Mouse (Mus musculus): ENCODE results near the gene Cmss1. TPM values are rescaled to one million over a fixed set of nuclear protein-coding genes. Genes with fewer than 3 reads are reported as not detected.

Gene Cmss1
- polyA plus RNA-seq, 1 experiment from 2014 or later, result 18.6 TPM

DNA sequence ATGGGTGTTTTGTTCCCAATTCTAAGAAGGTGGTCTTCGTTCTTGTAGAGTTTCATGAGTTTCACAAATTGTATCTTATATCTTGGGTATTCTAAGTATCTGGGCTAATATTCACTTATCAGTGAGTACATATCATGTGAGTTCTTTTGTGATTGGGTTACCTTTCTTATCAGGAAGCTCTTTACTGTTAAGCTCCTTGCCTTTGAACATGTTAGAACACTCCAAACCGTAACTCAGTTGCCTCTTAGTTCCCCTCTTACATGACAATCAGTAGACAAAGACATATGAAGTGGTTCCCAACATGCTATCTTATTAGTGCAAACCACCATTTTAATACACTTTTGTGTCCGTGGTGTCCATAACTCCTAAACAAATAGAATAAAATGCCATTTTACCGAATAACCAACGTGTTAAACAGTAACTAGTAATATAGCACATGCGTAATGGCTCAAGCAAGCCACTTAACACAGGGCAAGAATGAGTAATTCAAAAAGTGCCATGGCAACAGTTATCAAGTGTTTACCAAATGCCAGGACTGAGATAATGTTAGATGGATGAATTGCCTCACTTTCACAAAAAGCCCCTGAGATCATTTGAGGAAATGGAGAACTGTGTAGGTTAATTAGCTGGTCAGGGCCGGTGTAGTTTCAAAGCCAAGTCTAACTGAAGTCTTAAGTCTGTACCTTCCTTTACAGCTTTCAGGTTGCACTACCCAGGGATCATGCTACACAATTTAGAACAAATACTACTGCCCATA lies 37.8 kb downstream of the Cmss1 start:
- no peak overlapping the region for H3K4me2 ChIP-seq (ENCODE audit: low read depth, low read length)
- H3K4me1 ChIP-seq (ENCODE audit: control insufficient read depth, low read depth, low read length), result no peaks in the 10 kb centered on the region
- no peak for ATAC-seq (ENCODE audit: low read depth)
- no peak overlapping the region for H3K4me3 ChIP-seq (ENCODE audit: low read depth, low read length)
- H3K27me3 ChIP-seq (ENCODE audit: control insufficient read depth, insufficient read depth, low read depth, low read length), result no peaks in the 10 kb centered on the region
- no peaks in the 10 kb centered on the region for H3K9me3 ChIP-seq (replicated peaks; ENCODE audit: control insufficient read depth, low read length)
- no peak overlapping the region for H3K9ac ChIP-seq (ENCODE audit: low read depth, low read length)
- H3K27ac ChIP-seq (ENCODE audit: low read length), result no peak overlapping the region
- 69% methylated on average over 7 of the region's 7 CpGs for WGBS (ENCODE audit: insufficient replicate concordance)
- no peaks in the 10 kb centered on the region for H3K36me3 ChIP-seq (ENCODE audit: control insufficient read depth, insufficient read depth)

DNA sequence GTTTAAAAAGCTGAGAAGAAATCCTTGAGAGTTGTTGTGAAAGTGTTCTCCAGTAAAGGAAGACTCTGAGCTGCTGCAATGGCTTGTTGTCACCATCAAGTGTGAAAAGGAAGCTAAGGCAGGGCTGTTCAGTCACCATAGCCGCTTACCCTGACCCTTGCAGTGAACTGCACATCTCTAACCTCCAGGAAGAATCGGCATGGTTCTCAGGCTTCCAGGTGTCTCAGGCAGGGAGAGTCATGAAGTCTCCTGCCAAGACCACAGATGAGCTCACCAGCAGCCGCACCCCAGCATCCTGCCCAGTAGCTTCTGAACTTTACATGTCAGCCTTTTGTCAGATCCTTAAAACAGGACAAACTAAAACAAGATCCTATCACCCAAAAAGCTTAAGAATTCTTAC lies 40.4 kb downstream of the Cmss1 start:
- no peak for ATAC-seq (ENCODE audit: low read depth)
- H3K4me3 ChIP-seq (ENCODE audit: low read depth, low read length), result no peak overlapping the region
- H3K4me1 ChIP-seq (ENCODE audit: control insufficient read depth, low read depth, low read length), result no peaks in the 10 kb centered on the region
- H3K27me3 ChIP-seq (ENCODE audit: control insufficient read depth, insufficient read depth, low read depth, low read length), result no peaks in the 10 kb centered on the region
- H3K27ac ChIP-seq (ENCODE audit: low read length), result no peak overlapping the region
- H3K9me3 ChIP-seq (replicated peaks; ENCODE audit: control insufficient read depth, low read length), result no peaks in the 10 kb centered on the region
- no peaks in the 10 kb centered on the region for H3K36me3 ChIP-seq (ENCODE audit: control insufficient read depth, insufficient read depth)
- H3K9ac ChIP-seq (ENCODE audit: low read depth, low read length), result no peak overlapping the region
- no peak overlapping the region for H3K4me2 ChIP-seq (ENCODE audit: low read depth, low read length)
- WGBS (ENCODE audit: insufficient replicate concordance), result 78% methylated on average over 3 of the region's 3 CpGs

DNA sequence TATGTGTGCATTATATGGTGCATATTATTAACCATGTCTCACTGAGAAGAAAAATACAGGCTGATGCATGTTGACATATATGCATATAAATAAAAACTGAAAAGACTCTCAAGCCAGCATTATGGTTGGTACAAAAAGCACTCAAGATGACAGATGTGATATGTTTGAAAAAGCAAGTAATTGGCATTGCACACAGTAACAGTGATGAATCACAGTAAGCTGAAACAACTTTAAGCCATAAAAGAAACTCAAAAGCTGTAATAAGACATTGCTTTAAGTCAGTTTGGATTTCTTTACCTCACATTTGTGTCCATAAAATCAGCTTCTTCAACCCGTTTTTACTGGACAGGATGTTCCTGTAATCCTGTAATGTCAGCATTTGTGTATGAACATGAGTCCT lies 41.9 kb downstream of the Cmss1 start:
- Histone ChIP-seq H3K4me2 (ENCODE audit: low read depth, low read length) (no peak overlapping the region), H3K9me3 (replicated peaks; ENCODE audit: control insufficient read depth, low read length) (no peaks in the 10 kb centered on the region), H3K4me3 (ENCODE audit: low read depth, low read length) (no peak overlapping the region), H3K9ac (ENCODE audit: low read depth, low read length) (no peak overlapping the region), H3K27me3 (ENCODE audit: control insufficient read depth, insufficient read depth, low read depth, low read length) (no peaks in the 10 kb centered on the region), H3K36me3 (ENCODE audit: control insufficient read depth, insufficient read depth) (no peaks in the 10 kb centered on the region), H3K4me1 (ENCODE audit: control insufficient read depth, low read depth, low read length) (no peaks in the 10 kb centered on the region), H3K27ac (ENCODE audit: low read length) (no peak overlapping the region)
- whole genome bisulfite sequencing (ENCODE audit: insufficient replicate concordance), result 36% methylated on average over 1 of the region's 1 CpGs
- ATAC-seq (ENCODE audit: low read depth), result no peak

DNA sequence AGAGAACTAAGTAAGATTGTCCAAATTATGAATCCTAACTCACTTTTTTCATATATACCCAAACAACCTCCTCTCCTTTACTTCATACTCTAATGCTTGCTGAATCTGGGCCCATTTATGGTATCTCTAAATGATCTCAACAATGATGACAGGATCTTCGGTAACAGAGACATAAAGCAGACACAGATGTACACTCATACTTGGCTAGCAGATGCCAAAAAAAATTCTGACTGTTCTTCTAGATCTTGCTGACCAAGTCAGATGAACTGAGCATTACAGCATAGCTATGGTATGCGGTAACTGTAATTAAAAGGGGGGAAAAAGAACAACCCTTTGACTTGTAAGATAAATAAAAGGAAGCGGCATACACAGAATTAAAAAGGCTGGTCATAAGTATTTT lies 43.2 kb downstream of the Cmss1 start:
- no peak for ATAC-seq (ENCODE audit: low read depth)
- 78% methylated on average over 3 of the region's 3 CpGs for WGBS (ENCODE audit: insufficient replicate concordance)
- no peak overlapping the region for H3K9ac ChIP-seq (ENCODE audit: low read depth, low read length)
- H3K27me3 ChIP-seq (ENCODE audit: control insufficient read depth, insufficient read depth, low read depth, low read length), result no peaks in the 10 kb centered on the region
- H3K9me3 ChIP-seq (replicated peaks; ENCODE audit: control insufficient read depth, low read length), result no peaks in the 10 kb centered on the region
- no peak overlapping the region for H3K4me3 ChIP-seq (ENCODE audit: low read depth, low read length)
- no peak overlapping the region for H3K27ac ChIP-seq (ENCODE audit: low read length)
- H3K4me1 ChIP-seq (ENCODE audit: control insufficient read depth, low read depth, low read length), result no peaks in the 10 kb centered on the region
- no peaks in the 10 kb centered on the region for H3K36me3 ChIP-seq (ENCODE audit: control insufficient read depth, insufficient read depth)
- no peak overlapping the region for H3K4me2 ChIP-seq (ENCODE audit: low read depth, low read length)

DNA sequence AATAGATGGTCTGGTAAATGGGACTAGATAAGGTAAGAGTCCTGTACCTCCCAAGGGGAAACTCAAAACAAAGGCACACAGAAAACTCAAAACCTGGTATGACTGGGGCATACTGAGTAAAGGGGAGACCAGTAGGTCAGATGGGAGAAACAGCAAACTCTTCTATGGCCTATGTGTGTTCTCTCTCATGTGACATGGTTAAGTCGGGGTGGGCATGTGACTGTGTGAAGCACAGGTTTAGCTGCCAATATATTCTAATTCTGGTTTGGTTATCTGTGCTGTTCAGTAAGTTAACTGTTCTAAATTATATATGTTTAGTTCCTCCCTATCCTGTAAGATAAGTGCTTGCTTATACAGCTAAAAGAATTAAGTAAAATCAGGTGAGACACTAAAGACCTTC lies 46.5 kb downstream of the Cmss1 start:
- H3K9me3 ChIP-seq (replicated peaks; ENCODE audit: control insufficient read depth, low read length), result no peaks in the 10 kb centered on the region
- 58% methylated on average over 1 of the region's 1 CpGs for WGBS (ENCODE audit: insufficient replicate concordance)

DNA sequence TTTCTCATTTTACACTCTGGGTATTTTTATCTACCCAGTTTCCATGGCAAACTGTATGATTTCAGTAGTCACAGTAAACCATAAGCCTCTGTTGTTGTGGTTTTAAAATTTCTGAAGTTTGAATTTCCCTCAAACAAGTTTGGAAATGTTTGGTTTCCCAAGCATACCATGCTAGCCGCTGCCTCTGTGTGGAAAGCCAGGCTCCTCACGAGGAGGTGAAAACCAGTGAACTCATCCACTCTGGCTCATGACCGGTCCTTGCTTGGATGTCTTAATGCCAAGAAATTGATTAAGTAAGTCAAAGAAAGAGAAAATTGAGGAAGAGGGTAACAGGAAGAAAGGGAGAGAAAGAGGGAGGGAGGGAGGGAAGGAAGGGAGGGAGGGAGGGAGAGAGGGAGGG lies 48.4 kb downstream of the Cmss1 start:
- Histone ChIP-seq H3K4me3 (ENCODE audit: low read depth, low read length) (no peak overlapping the region), H3K9me3 (replicated peaks; ENCODE audit: control insufficient read depth, low read length) (no peaks in the 10 kb centered on the region), H3K9ac (ENCODE audit: low read depth, low read length) (no peak overlapping the region), H3K36me3 (ENCODE audit: control insufficient read depth, insufficient read depth) (no peaks in the 10 kb centered on the region), H3K27ac (ENCODE audit: low read length) (no peak overlapping the region), H3K4me1 (ENCODE audit: control insufficient read depth, low read depth, low read length) (no peaks in the 10 kb centered on the region), H3K4me2 (ENCODE audit: low read depth, low read length) (no peak overlapping the region), H3K27me3 (ENCODE audit: control insufficient read depth, insufficient read depth, low read depth, low read length) (no peaks in the 10 kb centered on the region)
- 74% methylated on average over 3 of the region's 3 CpGs for WGBS (ENCODE audit: insufficient replicate concordance)
- ATAC-seq (ENCODE audit: low read depth), result no peak

More for the DNA sequence above, 46.5 kb downstream of the Cmss1 start:
- no peak overlapping the region for H3K9ac ChIP-seq (ENCODE audit: low read depth, low read length)
- H3K36me3 ChIP-seq (ENCODE audit: control insufficient read depth, insufficient read depth), result no peaks in the 10 kb centered on the region
- H3K4me3 ChIP-seq (ENCODE audit: low read depth, low read length), result no peak overlapping the region
- no peak overlapping the region for H3K4me2 ChIP-seq (ENCODE audit: low read depth, low read length)
- no peaks in the 10 kb centered on the region for H3K27me3 ChIP-seq (ENCODE audit: control insufficient read depth, insufficient read depth, low read depth, low read length)
- no peak overlapping the region for H3K27ac ChIP-seq (ENCODE audit: low read length)
- ATAC-seq (ENCODE audit: low read depth), result no peak
- no peaks in the 10 kb centered on the region for H3K4me1 ChIP-seq (ENCODE audit: control insufficient read depth, low read depth, low read length)

DNA sequence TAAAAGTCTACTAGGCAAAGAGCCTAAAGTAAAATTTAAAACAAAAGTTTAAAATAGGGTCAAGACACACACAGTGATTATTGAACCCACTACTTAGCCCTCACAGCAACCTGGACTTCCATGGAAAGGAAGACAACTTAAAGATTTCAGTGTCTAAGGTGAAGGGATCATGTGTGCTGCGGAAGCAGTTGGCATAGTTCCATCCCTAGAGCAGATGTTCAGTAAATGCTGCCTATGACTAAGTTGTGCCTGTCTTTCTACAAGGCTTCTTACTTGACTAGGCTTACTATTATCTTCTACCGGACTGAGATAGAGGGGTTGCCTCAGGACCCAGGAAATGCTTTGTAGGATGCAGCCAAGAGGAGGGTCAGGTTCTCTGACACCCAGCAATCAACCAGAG lies 50.4 kb downstream of the Cmss1 start:
- Histone ChIP-seq H3K4me2 (ENCODE audit: low read depth, low read length) (no peak overlapping the region), H3K36me3 (ENCODE audit: control insufficient read depth, insufficient read depth) (no peaks in the 10 kb centered on the region), H3K9ac (ENCODE audit: low read depth, low read length) (no peak overlapping the region), H3K27me3 (ENCODE audit: control insufficient read depth, insufficient read depth, low read depth, low read length) (no peaks in the 10 kb centered on the region), H3K4me3 (ENCODE audit: low read depth, low read length) (no peak overlapping the region), H3K9me3 (replicated peaks; ENCODE audit: control insufficient read depth, low read length) (no peaks in the 10 kb centered on the region), H3K27ac (ENCODE audit: low read length) (no peak overlapping the region), H3K4me1 (ENCODE audit: control insufficient read depth, low read depth, low read length) (no peaks in the 10 kb centered on the region)
- 60% methylated on average over 2 of the region's 2 CpGs for WGBS (ENCODE audit: insufficient replicate concordance)
- no peak for ATAC-seq (ENCODE audit: low read depth)

DNA sequence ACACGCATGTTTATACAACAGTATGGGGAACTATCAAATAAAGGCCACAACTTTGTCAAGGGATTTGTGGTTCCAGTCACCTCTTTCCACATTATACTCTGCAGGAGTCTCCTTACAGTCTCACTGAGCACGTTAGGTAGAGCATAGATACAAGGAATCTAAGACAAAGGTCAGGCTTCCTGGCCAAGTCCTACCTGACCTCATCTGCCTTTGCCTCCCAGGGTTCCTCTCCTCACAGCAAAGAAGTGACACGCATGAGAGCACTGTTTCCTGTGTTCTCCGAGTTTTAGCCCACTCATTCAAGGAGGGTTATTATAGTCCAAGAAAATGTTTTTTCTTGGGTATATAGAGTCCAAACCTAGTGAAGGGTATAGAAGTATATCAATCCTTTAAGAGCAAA lies 51.0 kb downstream of the Cmss1 start:
- Histone ChIP-seq H3K9me3 (replicated peaks; ENCODE audit: control insufficient read depth, low read length) (no peaks in the 10 kb centered on the region), H3K4me3 (ENCODE audit: low read depth, low read length) (no peak overlapping the region), H3K36me3 (ENCODE audit: control insufficient read depth, insufficient read depth) (no peaks in the 10 kb centered on the region), H3K27ac (ENCODE audit: low read length) (no peak overlapping the region), H3K4me2 (ENCODE audit: low read depth, low read length) (no peak overlapping the region), H3K4me1 (ENCODE audit: control insufficient read depth, low read depth, low read length) (no peaks in the 10 kb centered on the region), H3K9ac (ENCODE audit: low read depth, low read length) (no peak overlapping the region), H3K27me3 (ENCODE audit: control insufficient read depth, insufficient read depth, low read depth, low read length) (peaks cover 2% of the 10 kb centered on the region)
- WGBS (ENCODE audit: insufficient replicate concordance), result 60% methylated on average over 4 of the region's 4 CpGs
- ATAC-seq (ENCODE audit: low read depth), result no peak

DNA sequence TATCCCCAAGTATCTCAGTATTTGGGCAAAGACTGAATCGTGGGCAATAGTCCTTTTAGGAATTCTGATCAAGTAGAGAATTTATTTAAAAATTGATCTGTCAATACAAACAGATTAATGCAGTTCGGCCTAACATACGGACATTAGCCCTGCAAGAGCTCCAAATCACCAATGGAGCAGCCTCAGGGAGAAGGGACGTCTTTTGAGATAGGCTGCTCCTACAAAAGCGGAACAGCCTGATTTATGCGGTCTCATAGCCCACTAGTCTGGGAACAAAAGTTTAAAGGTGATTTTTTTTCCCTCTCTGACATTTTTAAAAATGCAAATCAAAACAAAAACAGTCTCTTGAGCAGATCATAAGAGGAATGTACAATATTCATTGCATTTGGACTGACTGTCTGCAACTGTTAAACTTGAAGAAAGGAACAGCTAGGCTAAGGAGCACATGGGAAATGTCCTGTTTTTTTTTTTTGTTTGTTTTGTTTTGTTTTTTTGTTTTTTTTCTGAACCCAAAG lies 51.7 kb downstream of the Cmss1 start:
- Histone ChIP-seq H3K27ac (ENCODE audit: low read length) (no peak overlapping the region), H3K4me3 (ENCODE audit: low read depth, low read length) (no peak overlapping the region), H3K4me2 (ENCODE audit: low read depth, low read length) (no peak overlapping the region), H3K4me1 (ENCODE audit: control insufficient read depth, low read depth, low read length) (no peaks in the 10 kb centered on the region), H3K36me3 (ENCODE audit: control insufficient read depth, insufficient read depth) (no peaks in the 10 kb centered on the region), H3K27me3 (ENCODE audit: control insufficient read depth, insufficient read depth, low read depth, low read length) (peaks cover 3% of the 10 kb centered on the region), H3K9ac (ENCODE audit: low read depth, low read length) (no peak overlapping the region), H3K9me3 (replicated peaks; ENCODE audit: control insufficient read depth, low read length) (no peaks in the 10 kb centered on the region)
- WGBS (ENCODE audit: insufficient replicate concordance), result 75% methylated on average over 6 of the region's 6 CpGs
- ATAC-seq (ENCODE audit: low read depth), result no peak

Measured in liver, embryonic 16.5 days (tissue).